Mouse (Mus musculus) liver (tissue): ENCODE results near the gene Igf1r.

ENCODE experiments used
- DNase-seq: peaks from one replicate; pipeline ENCODE4 v3.0.0-alpha.2; 2020; ENCODE audit warnings: mixed read lengths

The Igf1r gene

GRCm38 (mm10) chr7:68054956-68055355 lies 102.3 kb downstream of the Igf1r start:
- DNase-seq = peak; percentile 60

GRCm38 (mm10) chr7:68057010-68057409 lies 104.4 kb downstream of the Igf1r start:
- no peak for DNase-seq

GRCm38 (mm10) chr7:68059690-68060089 lies 107.1 kb downstream of the Igf1r start:
- no peak for DNase-seq

- no peak for DNase-seq
These were observed 108.8 kb downstream of the Igf1r start for GRCm38 (mm10) chr7:68061434-68061833.

GRCm38 (mm10) chr7:68062170-68062848 lies 109.7 kb downstream of the Igf1r start:
- no peak for DNase-seq

GRCm38 (mm10) chr7:68062849-68063208 lies 110.2 kb downstream of the Igf1r start:
- no peak for DNase-seq

GRCm38 (mm10) chr7:68063711-68064110 lies 111.1 kb downstream of the Igf1r start:
- DNase-seq = no peak

- DNase-seq = no peak
These were observed 111.5 kb downstream of the Igf1r start for GRCm38 (mm10) chr7:68064120-68064519.

GRCm38 (mm10) chr7:68064647-68065362 lies 112.2 kb downstream of the Igf1r start:
- DNase-seq = no peak

- DNase-seq = no peak
These were observed 113.3 kb downstream of the Igf1r start for GRCm38 (mm10) chr7:68065904-68066303.

GRCm38 (mm10) chr7:68067321-68067720 lies 114.7 kb downstream of the Igf1r start:
- no peak for DNase-seq

- DNase-seq = no peak
These were observed 116.7 kb downstream of the Igf1r start for GRCm38 (mm10) chr7:68069324-68069723.

- no peak for DNase-seq
These were observed 117.4 kb downstream of the Igf1r start for GRCm38 (mm10) chr7:68070030-68070429.

GRCm38 (mm10) chr7:68070626-68071025 lies 118.0 kb downstream of the Igf1r start:
- peak; percentile 68 for DNase-seq

- no peak for DNase-seq
These were observed 118.4 kb downstream of the Igf1r start for GRCm38 (mm10) chr7:68071050-68071449.

GRCm38 (mm10) chr7:68071749-68072148 lies 119.1 kb downstream of the Igf1r start:
- no peak for DNase-seq

GRCm38 (mm10) chr7:68072524-68073459 lies 120.2 kb downstream of the Igf1r start:
- no peak for DNase-seq

GRCm38 (mm10) chr7:68073460-68073806 lies 120.8 kb downstream of the Igf1r start:
- no peak for DNase-seq

- no peak for DNase-seq
These were observed 122.1 kb downstream of the Igf1r start for GRCm38 (mm10) chr7:68074748-68075147.

- DNase-seq = no peak
These were observed 122.8 kb downstream of the Igf1r start for GRCm38 (mm10) chr7:68075401-68075800.

- DNase-seq = no peak
These were observed 127.7 kb downstream of the Igf1r start for GRCm38 (mm10) chr7:68080122-68080845.

- peak; percentile 51 for DNase-seq
These were observed 132.7 kb downstream of the Igf1r start for GRCm38 (mm10) chr7:68085338-68085737.

GRCm38 (mm10) chr7:68085870-68086341 lies 133.3 kb downstream of the Igf1r start:
- peak; percentile 22 for DNase-seq
